Mouse (Mus musculus) cortical plate, adult 2 months (tissue): ENCODE results near the gene Mdga2.

Experiments
- CTCF ChIP-seq: fragments of 200-500 bp; IDR thresholded peaks from 2 replicates; pipeline ENCODE4 v1.5.1; 2011; ENCODE audit warnings: mild to moderate bottlenecking, control low read depth, low read length; ENCODE audit not compliant: insufficient read depth; ENCODE audit errors: extremely low read depth
- POLR2A ChIP-seq: fragments of 200-500 bp; IDR thresholded peaks from 2 replicates; pipeline ENCODE4 v1.6.1; 2011; ENCODE audit warnings: mild to moderate bottlenecking, low read length, control low read depth; ENCODE audit not compliant: insufficient read depth; ENCODE audit errors: extremely low read depth

GRCm38 (mm10) chr12:67221329-67222220 lies 774 bp downstream of the Mdga2 start:
- TF ChIP-seq CTCF = no peak
- 0 out of 2 replicates have a peak, but pooled peaks have one; percentile 38 for TF ChIP-seq POLR2A
